ENCODE assay signal across 8 mouse cellular contexts in the genomic region with DNA sequence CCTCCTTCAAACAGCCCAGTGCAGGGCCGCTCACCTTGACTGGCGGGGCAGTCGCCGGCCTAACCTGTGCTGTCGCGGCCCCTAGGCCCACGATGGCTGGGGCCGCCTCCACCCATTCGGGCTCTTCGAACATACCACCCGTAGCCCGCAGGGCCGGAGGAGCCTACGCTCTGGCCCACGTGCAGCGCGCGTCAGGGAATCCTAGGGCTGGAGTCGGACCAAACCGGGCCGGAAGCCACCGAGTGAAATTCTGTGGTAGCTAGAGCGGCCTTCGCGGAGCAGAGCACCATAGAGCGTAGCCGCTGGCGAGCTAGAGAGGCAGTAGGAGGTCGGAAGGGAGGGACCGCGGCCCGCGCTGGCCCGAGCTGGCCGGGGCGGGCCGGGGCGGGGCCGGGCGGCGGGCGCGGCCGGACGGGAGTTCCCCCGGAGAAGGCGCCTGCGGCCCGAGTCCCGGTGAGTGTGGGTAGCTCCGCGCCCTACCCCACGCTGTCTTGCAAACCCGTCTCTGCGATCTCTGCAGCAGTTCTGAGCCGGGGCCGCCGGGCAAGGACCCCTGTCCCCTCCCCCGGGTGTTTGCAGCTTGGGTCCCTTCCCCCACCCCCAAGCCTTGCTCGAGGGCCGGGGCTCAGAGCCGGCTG. TPM values are rescaled to one million over a fixed set of nuclear protein-coding genes. Genes with fewer than 3 reads are reported as not detected.
DNase-seq lines count a peak whose midpoint lies in the region; ATAC-seq lines count a peak whose summit lies in the region.

Ilk (plus strand) TSS at position 329 of the 638 bp plus-strand sequence.

- DNase-seq in MEL-GATA-1-ER (ENCODE audit: extremely low read depth, low read depth) = peak; percentile 80
- peak; percentile 90 for DNase-seq in cerebellum, adult 8-10 months
- peak; percentile 90 for DNase-seq in hindbrain, embryonic 10.5 days (ENCODE audit: low spot score)
- DNase-seq in layer of hippocampus, postnatal 10 days (ENCODE audit: low spot score in 2 of 2) = peak; percentile 89 to 92
- DNase-seq in lung, postnatal 10 days = peak; percentile 95
- DNase-seq in ovary, postnatal 36 days (ENCODE audit: low spot score) = peak; percentile 92
- peak; percentile 87 for DNase-seq in thymus, postnatal 25 days

- ATAC-seq in frontal cortex, adult (ENCODE audit: low TSS enrichment) = peak; percentile 95

- under 1% methylated on average over 62 of the region's 62 CpGs for WGBS in hindbrain, embryonic 10.5 days

- H3K27me3 ChIP-seq in hindbrain, embryonic 10.5 days (ENCODE audit: insufficient read depth, poor library complexity, severe bottlenecking) = no peaks in the 10 kb centered on the region

- H3K36me3 ChIP-seq in hindbrain, embryonic 10.5 days = peaks cover 54% of the 10 kb centered on the region

- peaks cover 42% of the 10 kb centered on the region for H3K4me1 ChIP-seq in hindbrain, embryonic 10.5 days (replicated peaks)

- H3K9me3 ChIP-seq in hindbrain, embryonic 10.5 days = no peaks in the 10 kb centered on the region

- peak within 1 kb of the TSS; percentile 96 for H3K27ac ChIP-seq in hindbrain, embryonic 10.5 days

- H3K4me3 ChIP-seq in hindbrain, embryonic 10.5 days = peak within 1 kb of the TSS; percentile 89

RNA-seq across cellular contexts. Expression of gene Ilk, which starts in this region (rescaled TPM):
- polyA plus RNA-seq in hindbrain, embryonic 10.5 days (2016; fragmentation: Nextera tagmentation; extraction: Ambion mirVana) = 234 and 240 TPM in 2 replicates
- 100 to 1,000 TPM; 112 to 117 TPM for total RNA-seq in layer of hippocampus, postnatal 10 days (2021)

Comparison
In these comparisons a context has a peak if more than half of its experiments do, and no peak if none do; other contexts are left out.
1. Peak in every context shown above with its lines: DNase-seq, ATAC-seq, H3K4me3 ChIP-seq and H3K27ac ChIP-seq.